Mouse (Mus musculus): Measurements from ENCODE around the gene Mdm2. TPM values are rescaled to one million over a fixed set of nuclear protein-coding genes. Genes with fewer than 3 reads are reported as not detected.

Gene Mdm2
- polyA plus RNA-seq, 1 experiment from 2014 or later, result 19.5 TPM

- Histone ChIP-seq H3K4me2 (no peak overlapping the region), H3K27ac (replicated peaks) (no peak overlapping the region), H3K9me3 (replicated peaks) (no peaks in the 10 kb centered on the region), H3K27me3 (no peaks in the 10 kb centered on the region), H3K4me3 (replicated peaks) (no peak overlapping the region), H3K4me1 (replicated peaks) (0 out of 2 replicates have a peak, but pooled peaks cover 2% of the 10 kb centered on the region), H3K36me3 (replicated peaks) (no peaks in the 10 kb centered on the region), H3K9ac (no peak overlapping the region)
- no peak for ATAC-seq (ENCODE audit: insufficient read depth)
- 60% methylated on average over 3 of the region's 3 CpGs for WGBS (ENCODE audit: insufficient replicate concordance)
Measured at GRCm38 (mm10) chr10:117657659-117658306, 52.8 kb downstream of the Mdm2 start.

GRCm38 (mm10) chr10:117656985-117657658, 53.4 kb downstream of the Mdm2 start:
- 54% methylated on average over 7 of the region's 7 CpGs for WGBS (ENCODE audit: insufficient replicate concordance)

GRCm38 (mm10) chr10:117656662-117656962, 53.9 kb downstream of the Mdm2 start:
- Histone ChIP-seq H3K4me1 (replicated peaks) (no peaks in the 10 kb centered on the region), H3K36me3 (replicated peaks) (no peaks in the 10 kb centered on the region), H3K4me2 (no peak overlapping the region), H3K9me3 (replicated peaks) (no peaks in the 10 kb centered on the region), H3K27ac (replicated peaks) (no peak overlapping the region), H3K4me3 (replicated peaks) (no peak overlapping the region), H3K9ac (no peak overlapping the region), H3K27me3 (no peaks in the 10 kb centered on the region)
- 64% methylated on average over 6 of the region's 6 CpGs for whole genome bisulfite sequencing (ENCODE audit: insufficient replicate concordance)
- ATAC-seq (ENCODE audit: insufficient read depth), result no peak

More at GRCm38 (mm10) chr10:117656985-117657658, 53.4 kb downstream of the Mdm2 start:
- Histone ChIP-seq H3K4me2 (no peak overlapping the region), H3K4me3 (replicated peaks) (no peak overlapping the region), H3K27me3 (no peaks in the 10 kb centered on the region), H3K9me3 (replicated peaks) (no peaks in the 10 kb centered on the region), H3K27ac (replicated peaks) (no peak overlapping the region), H3K4me1 (replicated peaks) (no peaks in the 10 kb centered on the region), H3K9ac (no peak overlapping the region), H3K36me3 (replicated peaks) (no peaks in the 10 kb centered on the region)
- no peak for ATAC-seq (ENCODE audit: insufficient read depth)

- Histone ChIP-seq H3K4me3 (replicated peaks) (no peak overlapping the region), H3K27ac (replicated peaks) (no peak overlapping the region), H3K36me3 (replicated peaks) (no peaks in the 10 kb centered on the region), H3K4me2 (no peak overlapping the region), H3K27me3 (no peaks in the 10 kb centered on the region), H3K9me3 (replicated peaks) (no peaks in the 10 kb centered on the region), H3K4me1 (replicated peaks) (no peaks in the 10 kb centered on the region), H3K9ac (no peak overlapping the region)
- ATAC-seq (ENCODE audit: insufficient read depth), result no peak
- 47% methylated on average over 7 of the region's 7 CpGs for WGBS (ENCODE audit: insufficient replicate concordance)
Measured at GRCm38 (mm10) chr10:117655908-117656661, 54.5 kb downstream of the Mdm2 start.

- ATAC-seq (ENCODE audit: insufficient read depth), result no peak
- Histone ChIP-seq H3K9me3 (replicated peaks) (no peaks in the 10 kb centered on the region), H3K4me2 (no peak overlapping the region), H3K4me1 (replicated peaks) (no peaks in the 10 kb centered on the region), H3K27me3 (no peaks in the 10 kb centered on the region), H3K9ac (no peak overlapping the region), H3K4me3 (replicated peaks) (no peak overlapping the region), H3K36me3 (replicated peaks) (no peaks in the 10 kb centered on the region), H3K27ac (replicated peaks) (no peak overlapping the region)
- 66% methylated on average over 9 of the region's 9 CpGs for WGBS (ENCODE audit: insufficient replicate concordance)
Measured at GRCm38 (mm10) chr10:117655460-117655859, 55.1 kb downstream of the Mdm2 start.

- 55% methylated on average over 3 of the region's 3 CpGs for WGBS (ENCODE audit: insufficient replicate concordance)
- Histone ChIP-seq H3K9me3 (replicated peaks) (no peaks in the 10 kb centered on the region), H3K36me3 (replicated peaks) (no peaks in the 10 kb centered on the region), H3K4me3 (replicated peaks) (no peak overlapping the region), H3K27me3 (no peaks in the 10 kb centered on the region), H3K4me1 (replicated peaks) (no peaks in the 10 kb centered on the region), H3K4me2 (no peak overlapping the region), H3K9ac (no peak overlapping the region), H3K27ac (replicated peaks) (no peak overlapping the region)
- ATAC-seq (ENCODE audit: insufficient read depth), result no peak
Measured at GRCm38 (mm10) chr10:117654576-117655123, 55.9 kb downstream of the Mdm2 start.

GRCm38 (mm10) chr10:117653779-117654173, 56.8 kb downstream of the Mdm2 start:
- WGBS (ENCODE audit: insufficient replicate concordance), result 74% methylated on average over 7 of the region's 7 CpGs
- H3K9ac ChIP-seq, result no peak overlapping the region
- H3K36me3 ChIP-seq (replicated peaks), result no peaks in the 10 kb centered on the region
- no peak overlapping the region for H3K4me2 ChIP-seq
- H3K27ac ChIP-seq (replicated peaks), result no peak overlapping the region
- no peaks in the 10 kb centered on the region for H3K9me3 ChIP-seq (replicated peaks)
- H3K4me1 ChIP-seq (replicated peaks), result no peaks in the 10 kb centered on the region
- ATAC-seq (ENCODE audit: insufficient read depth), result no peak
- no peak overlapping the region for H3K4me3 ChIP-seq (replicated peaks)
- H3K27me3 ChIP-seq, result no peaks in the 10 kb centered on the region

GRCm38 (mm10) chr10:117652930-117653778, 57.4 kb downstream of the Mdm2 start:
- ATAC-seq (ENCODE audit: insufficient read depth), result no peak
- Histone ChIP-seq H3K4me3 (replicated peaks) (no peak overlapping the region), H3K36me3 (replicated peaks) (no peaks in the 10 kb centered on the region), H3K4me1 (replicated peaks) (no peaks in the 10 kb centered on the region), H3K9ac (no peak overlapping the region), H3K27ac (replicated peaks) (no peak overlapping the region), H3K4me2 (no peak overlapping the region), H3K9me3 (replicated peaks) (no peaks in the 10 kb centered on the region), H3K27me3 (no peaks in the 10 kb centered on the region)
- WGBS (ENCODE audit: insufficient replicate concordance), result 52% methylated on average over 8 of the region's 8 CpGs

GRCm38 (mm10) chr10:117652378-117652774, 58.2 kb downstream of the Mdm2 start:
- ATAC-seq (ENCODE audit: insufficient read depth), result no peak
- Histone ChIP-seq H3K27ac (replicated peaks) (no peak overlapping the region), H3K4me1 (replicated peaks) (no peaks in the 10 kb centered on the region), H3K9me3 (replicated peaks) (no peaks in the 10 kb centered on the region), H3K27me3 (no peaks in the 10 kb centered on the region), H3K4me2 (no peak overlapping the region), H3K36me3 (replicated peaks) (no peaks in the 10 kb centered on the region), H3K9ac (no peak overlapping the region), H3K4me3 (replicated peaks) (no peak overlapping the region)
- 57% methylated on average over 4 of the region's 4 CpGs for WGBS (ENCODE audit: insufficient replicate concordance)

- H3K27me3 ChIP-seq, result no peaks in the 10 kb centered on the region
- no peak overlapping the region for H3K4me2 ChIP-seq
- H3K9ac ChIP-seq, result no peak overlapping the region
- no peak overlapping the region for H3K27ac ChIP-seq (replicated peaks)
- no peak for ATAC-seq (ENCODE audit: insufficient read depth)
- H3K9me3 ChIP-seq (replicated peaks), result no peaks in the 10 kb centered on the region
- no peak overlapping the region for H3K4me3 ChIP-seq (replicated peaks)
- no peaks in the 10 kb centered on the region for H3K4me1 ChIP-seq (replicated peaks)
- 45% methylated on average over 10 of the region's 10 CpGs for WGBS (ENCODE audit: insufficient replicate concordance)
- H3K36me3 ChIP-seq (replicated peaks), result no peaks in the 10 kb centered on the region
Measured at GRCm38 (mm10) chr10:117651587-117652377, 58.8 kb downstream of the Mdm2 start.
